Mouse (Mus musculus) heart, embryonic 10.5 days (tissue): ENCODE results near the gene Rmnd5b. TPM values are rescaled to one million over a fixed set of nuclear protein-coding genes. Genes with fewer than 3 reads are reported as not detected.

ENCODE experiments used
- polyA plus RNA-seq: library from polyadenylated mRNA; unstranded; fragments of >200 nt; fragmentation: Nextera tagmentation; extraction: Ambion mirVana; gene quantifications from 2 replicates; pipeline ENCODE4 v1.2.1, GENCODE M21; 2016

Rmnd5b gene
- polyA plus RNA-seq, 1 experiment from 2014 or later = 37.9 TPM

Other genes starting within 250 kb of the Rmnd5b start
- 18.1 and 18.2 TPM in 2 replicates for gene Phykpl, start 51.1 kb downstream of the Rmnd5b start, polyA plus RNA-seq
- 341 and 617 TPM in 2 replicates for gene Hnrnpab, start 29.0 kb downstream of the Rmnd5b start, polyA plus RNA-seq
- gene Nhp2, start 16.2 kb downstream of the Rmnd5b start, polyA plus RNA-seq = 154 and 210 TPM in 2 replicates
- gene N4bp3, start 14.9 kb upstream of the Rmnd5b start, polyA plus RNA-seq = 6.9 and 12.0 TPM in 2 replicates
- gene D930048N14Rik, start 15.1 kb upstream of the Rmnd5b start, polyA plus RNA-seq = 0.78 and 1.6 TPM in 2 replicates
- 61.4 and 67.7 TPM in 2 replicates for gene 0610009B22Rik, start 53.0 kb upstream of the Rmnd5b start, polyA plus RNA-seq
- gene Sec24a, start 127.7 kb upstream of the Rmnd5b start, polyA plus RNA-seq = 14.3 and 15.0 TPM in 2 replicates
- 125 and 134 TPM in 2 replicates for gene Sar1b, start 127.8 kb upstream of the Rmnd5b start, polyA plus RNA-seq
- gene Jade2, start 221.8 kb upstream of the Rmnd5b start, polyA plus RNA-seq = 0.73 and 0.82 TPM in 2 replicates